Mouse (Mus musculus) hindbrain, embryonic 12.5 days (tissue): ENCODE data around the gene Zfp174. TPM values are rescaled to one million over a fixed set of nuclear protein-coding genes. Genes with fewer than 3 reads are reported as not detected.
A peak's percentile ranks its signal among the peaks of the same experiment; 100 is the strongest.
"Not testable (repeated sequence)": the region's sequence is repeated elsewhere in the genome, so short reads cannot be mapped to it uniquely, and the experiment has no call there.

Experiments
- ATAC-seq: fragments of 200-750 bp; cut with Nextera tagmentation; 2 replicates; pipeline ENCODE4 v1.8.0; 2017; ENCODE audit warnings: moderate TSS enrichment; ENCODE audit not compliant: low FRiP score
- H3K27ac ChIP-seq: fragments of 300-500 bp; sonication (generic); 2 replicates; pipeline ENCODE4 v1.5.1; 2016; ENCODE audit warnings: mild to moderate bottlenecking
- H3K27me3 ChIP-seq: fragments of 300-500 bp; sonication (generic); 2 replicates; pipeline ENCODE4 v1.6.1; 2016; ENCODE audit warnings: mild to moderate bottlenecking
- H3K36me3 ChIP-seq: fragments of 300-500 bp; sonication (generic); 2 replicates; pipeline ENCODE4 v1.6.1; 2016; ENCODE audit warnings: mild to moderate bottlenecking
- H3K4me1 ChIP-seq: fragments of 300-500 bp; sonication (generic); 2 replicates; pipeline ENCODE4 v1.6.1; 2016
- H3K4me2 ChIP-seq: fragments of 300-500 bp; sonication (generic); replicated peaks from 2 replicates; pipeline ENCODE4 v1.6.1; 2016; ENCODE audit warnings: mild to moderate bottlenecking
- H3K4me3 ChIP-seq: fragments of 300-500 bp; sonication (generic); 2 replicates; pipeline ENCODE4 v1.5.1; 2016; ENCODE audit warnings: mild to moderate bottlenecking
- H3K9ac ChIP-seq: fragments of 300-500 bp; sonication (generic); 2 replicates; pipeline ENCODE4 v1.6.1; 2016; ENCODE audit warnings: mild to moderate bottlenecking, moderate library complexity
- H3K9me3 ChIP-seq: fragments of 300-500 bp; sonication (generic); replicated peaks from 2 replicates; pipeline ENCODE4 v1.6.1; 2016; ENCODE audit warnings: mild to moderate bottlenecking
- WGBS: fragments of 180-500 bp; shearing (Covaris S2); methylation state at CpG from one replicate; pipeline ENCODE4 v1.1.7; 2016; 5-methylcytosine and 5-hydroxymethylcytosine counted together
- polyA plus RNA-seq: library from polyadenylated mRNA; unstranded; fragments of >200 nt; fragmentation: Nextera tagmentation; extraction: Ambion mirVana; gene quantifications from 2 replicates; pipeline ENCODE4 v1.2.1, GENCODE M21; 2016

Gene Zfp174
- 2.0 and 2.1 TPM in 2 replicates for polyA plus RNA-seq

DNA sequence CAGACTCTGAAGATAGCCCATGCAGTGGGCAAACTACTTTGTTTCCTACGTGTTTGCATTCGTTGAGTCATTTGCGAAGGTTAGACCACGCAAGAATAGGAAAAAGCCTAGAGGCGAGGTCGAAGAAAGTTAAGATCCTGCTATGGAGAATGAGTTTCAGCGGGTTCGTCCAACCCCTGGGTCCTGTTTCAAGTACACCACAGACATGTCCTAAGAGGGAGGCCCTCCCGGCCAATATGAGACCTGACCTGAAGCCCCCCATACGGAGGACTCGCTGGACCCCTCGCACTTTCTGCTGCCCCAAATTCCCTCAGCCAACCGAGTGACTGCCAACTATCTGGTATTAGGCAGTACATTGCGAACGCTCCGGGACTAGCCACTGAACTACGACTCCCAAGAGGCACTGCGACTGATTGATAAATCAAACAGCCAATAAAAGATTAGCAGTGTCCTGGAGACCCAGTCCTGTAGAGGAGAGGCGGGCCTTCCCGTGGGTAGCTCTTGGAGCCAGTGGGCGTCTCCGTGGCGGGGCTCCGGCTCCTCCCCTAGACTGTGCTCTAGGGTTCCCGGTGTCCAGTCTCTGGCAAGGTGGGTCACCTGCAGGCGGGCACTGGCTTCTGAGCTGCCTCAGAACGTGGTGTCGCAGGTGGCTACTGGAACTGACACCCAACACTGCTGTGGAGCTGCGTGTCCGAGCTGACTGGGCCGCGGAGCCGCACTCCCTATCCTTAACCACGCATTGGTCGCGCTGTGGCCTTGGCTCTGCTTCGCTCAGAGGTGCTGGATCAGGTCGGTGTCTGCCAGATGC, at the start of gene Zfp174:
Zfp174 (plus strand) TSS at position 558 of the 808 bp plus-strand sequence.
- H3K4me3 ChIP-seq = peak within 1 kb of the TSS; percentile 64
- H3K9ac ChIP-seq = peak within 1 kb of the TSS; percentile 68
- H3K4me1 ChIP-seq = peaks cover 3% of the 10 kb centered on the region
- 0 out of 2 replicates have a peak within 1 kb of the TSS, but pooled peaks have one; percentile 23 for H3K27ac ChIP-seq
- ATAC-seq = peak; percentile 100
- 4% methylated on average over 38 of the region's 38 CpGs for WGBS
- peak within 1 kb of the TSS; percentile 60 for H3K4me2 ChIP-seq
- no peaks in the 10 kb centered on the region for H3K27me3 ChIP-seq
- H3K36me3 ChIP-seq = no peaks in the 10 kb centered on the region
- H3K9me3 ChIP-seq = no peaks in the 10 kb centered on the region

DNA sequence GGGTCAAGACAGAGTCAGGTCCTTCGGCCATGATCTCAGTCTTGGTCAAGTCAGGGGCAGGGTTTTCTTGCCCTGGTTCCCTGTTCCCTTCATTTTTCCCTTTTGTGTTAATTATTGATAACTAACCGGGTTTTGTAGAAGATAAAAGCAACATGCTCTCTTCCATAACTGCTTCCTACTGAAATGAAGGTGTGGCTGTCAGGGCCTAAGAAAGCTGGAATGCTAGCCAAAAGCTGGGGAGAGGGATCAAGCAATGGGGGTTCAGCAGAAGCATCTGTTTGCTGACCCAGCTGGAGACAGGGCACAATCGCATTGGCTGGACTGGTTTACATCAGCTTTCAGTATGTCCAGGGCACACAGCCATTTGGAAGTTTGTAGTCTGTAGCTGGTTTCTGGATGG, 38.9 kb upstream of the Zfp174 start:
- no peak overlapping the region for H3K4me3 ChIP-seq
- no peaks in the 10 kb centered on the region for H3K27me3 ChIP-seq
- H3K9ac ChIP-seq = no peak overlapping the region
- WGBS = 91% methylated on average over 3 of the region's 3 CpGs
- no peaks in the 10 kb centered on the region for H3K36me3 ChIP-seq
- ATAC-seq = no peak
- H3K4me1 ChIP-seq = no peaks in the 10 kb centered on the region
- H3K27ac ChIP-seq = no peak overlapping the region
- H3K4me2 ChIP-seq = no peak overlapping the region
- H3K9me3 ChIP-seq = no peaks in the 10 kb centered on the region

DNA sequence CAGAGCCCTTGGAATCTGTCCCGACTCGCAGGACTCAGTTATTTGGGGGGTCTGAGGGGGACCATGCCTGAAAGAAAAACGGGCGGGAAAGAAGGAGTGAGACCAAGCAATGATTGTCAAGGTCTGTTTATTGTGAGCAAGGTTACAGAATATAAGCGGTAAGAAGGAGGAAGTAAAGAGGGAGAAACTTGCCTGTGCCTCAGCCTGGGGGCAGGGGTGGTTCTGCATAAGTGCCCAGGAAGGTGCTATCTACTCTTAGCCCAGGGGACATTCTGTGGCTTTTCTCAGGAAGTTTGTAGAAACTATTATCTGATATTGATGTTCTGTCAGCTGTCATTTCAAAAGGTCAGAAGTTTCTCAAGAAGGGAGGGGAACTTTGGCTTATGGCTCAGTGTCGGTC, 32.4 kb upstream of the Zfp174 start:
- WGBS = 88% methylated on average over 6 of the region's 6 CpGs

DNA sequence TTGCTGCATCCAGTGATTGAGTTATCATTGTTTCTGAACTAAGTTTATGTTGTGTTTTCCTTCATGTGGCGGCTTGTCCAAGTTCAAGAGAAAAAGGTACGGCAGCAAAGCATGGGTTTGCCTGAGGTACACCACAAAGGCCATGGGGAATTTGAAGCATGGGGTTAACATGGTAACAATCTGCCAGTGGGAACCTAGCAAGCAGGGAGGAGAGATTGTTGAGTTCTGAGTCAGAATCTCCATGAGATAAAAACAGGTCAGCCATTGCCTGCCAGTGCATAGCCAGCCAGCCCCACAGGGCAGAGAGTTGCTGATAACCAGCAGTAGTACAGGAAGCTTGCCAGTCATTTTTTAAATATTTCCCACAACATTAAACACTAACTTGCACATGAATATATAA, 26.9 kb upstream of the Zfp174 start:
- 94% methylated on average over 2 of the region's 2 CpGs for WGBS
- no peaks in the 10 kb centered on the region for H3K4me1 ChIP-seq
- no peak for ATAC-seq
- H3K27me3 ChIP-seq = no peaks in the 10 kb centered on the region
- no peaks in the 10 kb centered on the region for H3K9me3 ChIP-seq
- no peak overlapping the region for H3K27ac ChIP-seq
- no peaks in the 10 kb centered on the region for H3K36me3 ChIP-seq
- no peak overlapping the region for H3K4me2 ChIP-seq
- H3K9ac ChIP-seq = no peak overlapping the region
- H3K4me3 ChIP-seq = no peak overlapping the region

More for the DNA sequence above, 32.4 kb upstream of the Zfp174 start:
- H3K27ac ChIP-seq, H3K27me3 ChIP-seq, H3K36me3 ChIP-seq, H3K4me3 ChIP-seq, H3K9me3 ChIP-seq, H3K4me1 ChIP-seq, H3K9ac ChIP-seq, ATAC-seq, H3K4me2 ChIP-seq: not testable (repeated sequence)

DNA sequence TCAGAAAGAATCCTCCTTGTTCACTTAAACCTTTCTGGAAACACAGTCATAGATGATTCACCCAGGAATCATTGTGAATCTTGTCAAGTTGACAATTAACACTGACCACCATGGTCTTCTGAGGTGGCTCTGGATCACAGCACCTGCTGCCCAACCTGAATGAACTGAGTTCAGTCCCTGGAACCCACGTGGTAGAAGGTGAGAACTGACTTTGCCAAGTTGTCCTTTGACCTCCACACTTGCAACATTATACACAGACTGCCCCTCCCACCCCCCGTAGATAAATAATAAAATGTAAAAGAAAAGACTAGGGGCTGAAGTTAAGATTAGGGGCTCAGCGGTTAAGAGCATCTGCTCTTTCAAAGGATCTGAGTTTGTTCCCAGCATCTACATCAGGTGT, 19.0 kb upstream of the Zfp174 start:
- no peaks in the 10 kb centered on the region for H3K4me1 ChIP-seq
- H3K4me3 ChIP-seq = no peak overlapping the region
- H3K27me3 ChIP-seq = no peaks in the 10 kb centered on the region
- no peak for ATAC-seq
- no peak overlapping the region for H3K9ac ChIP-seq
- no peaks in the 10 kb centered on the region for H3K9me3 ChIP-seq
- H3K27ac ChIP-seq = no peak overlapping the region
- no peak overlapping the region for H3K4me2 ChIP-seq
- WGBS = 61% methylated on average over 3 of the region's 3 CpGs
- no peaks in the 10 kb centered on the region for H3K36me3 ChIP-seq

DNA sequence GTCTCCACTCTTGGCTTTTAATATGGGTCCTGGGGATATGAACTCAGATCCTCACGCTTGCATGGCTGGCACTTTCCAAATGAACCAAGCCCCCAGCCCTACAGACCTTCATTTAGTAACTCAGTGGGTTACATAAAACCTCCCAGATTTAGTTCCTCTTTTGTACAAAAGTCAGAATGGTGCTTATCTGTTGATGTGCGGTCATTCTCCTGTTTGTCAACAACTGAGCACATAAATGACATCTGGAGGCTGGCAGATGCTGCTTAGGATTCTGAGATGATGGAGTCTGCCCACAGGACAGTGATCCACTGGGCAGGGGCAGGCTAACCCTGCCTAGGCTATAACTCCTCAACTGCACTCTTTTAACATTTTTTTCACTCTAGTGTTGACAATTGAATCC, 17.3 kb upstream of the Zfp174 start:
- H3K4me2 ChIP-seq = no peak overlapping the region
- no peak overlapping the region for H3K27ac ChIP-seq
- 86% methylated on average over 2 of the region's 2 CpGs for WGBS
- no peak overlapping the region for H3K4me3 ChIP-seq
- H3K27me3 ChIP-seq = no peaks in the 10 kb centered on the region
- no peak overlapping the region for H3K9ac ChIP-seq
- H3K36me3 ChIP-seq = no peaks in the 10 kb centered on the region
- no peaks in the 10 kb centered on the region for H3K4me1 ChIP-seq
- H3K9me3 ChIP-seq = no peaks in the 10 kb centered on the region
- ATAC-seq = no peak

DNA sequence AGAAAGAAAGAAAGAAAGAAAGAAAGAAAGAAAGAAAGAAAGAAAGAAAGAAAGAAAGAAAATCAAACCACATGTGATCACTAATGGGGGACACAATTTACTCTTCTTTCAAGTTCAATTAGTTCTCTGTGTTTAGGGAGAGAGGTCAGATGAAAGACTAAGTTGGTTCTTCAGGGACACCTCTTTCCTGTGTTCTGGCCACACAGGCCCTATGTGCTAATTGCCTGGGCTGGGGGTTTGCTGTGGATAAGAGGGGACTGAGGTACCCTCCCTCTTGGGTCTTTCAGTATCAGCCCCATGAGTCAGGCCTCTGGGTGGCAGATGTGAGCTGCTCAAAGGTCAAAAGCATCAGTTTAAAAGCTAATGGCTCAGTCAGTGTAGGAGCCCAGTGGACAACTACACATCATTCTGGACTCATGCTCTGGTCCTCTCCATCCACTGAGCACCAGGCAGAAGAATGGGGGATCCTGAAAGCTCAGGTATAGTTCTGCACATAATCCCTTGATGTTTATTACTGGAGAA, 16.4 kb upstream of the Zfp174 start, which contains the start of gene Olfr15:
Olfr15 (plus strand) TSS at position 291 of the 522 bp plus-strand sequence.
- Histone ChIP-seq H3K4me2 (no peak within 1 kb of the TSS), H3K4me1 (no peaks in the 10 kb centered on the region), H3K9me3 (no peaks in the 10 kb centered on the region), H3K27ac (no peak within 1 kb of the TSS), H3K4me3 (no peak within 1 kb of the TSS), H3K9ac (no peak within 1 kb of the TSS), H3K36me3 (no peaks in the 10 kb centered on the region), H3K27me3 (no peaks in the 10 kb centered on the region)
- no peak for ATAC-seq

DNA sequence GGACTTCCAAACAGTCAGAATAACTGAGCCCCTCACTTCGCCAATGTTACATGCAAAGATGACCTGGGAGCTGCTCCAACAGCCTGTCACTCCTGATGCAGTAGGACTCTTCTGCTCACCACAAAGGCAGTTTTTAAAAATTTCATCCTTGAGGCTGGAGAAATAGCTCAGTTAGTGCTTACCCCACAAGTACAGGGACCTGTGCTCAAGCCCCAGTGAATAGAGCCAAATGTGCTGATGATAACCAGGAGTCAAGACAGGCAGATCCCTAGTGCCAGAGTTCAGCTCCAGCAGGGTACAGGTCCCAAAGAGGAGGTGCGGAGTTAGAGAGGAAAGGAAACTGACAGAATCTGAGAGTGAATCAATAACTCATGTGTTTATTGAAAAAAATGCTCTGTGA, 11.6 kb upstream of the Zfp174 start:
- no peak for ATAC-seq
- H3K4me3 ChIP-seq = no peak overlapping the region
- no peaks in the 10 kb centered on the region for H3K9me3 ChIP-seq
- no peak overlapping the region for H3K27ac ChIP-seq
- no peaks in the 10 kb centered on the region for H3K27me3 ChIP-seq
- H3K4me2 ChIP-seq = no peak overlapping the region
- no peak overlapping the region for H3K9ac ChIP-seq
- WGBS = 80% methylated on average over 2 of the region's 2 CpGs
- H3K4me1 ChIP-seq = no peaks in the 10 kb centered on the region
- no peaks in the 10 kb centered on the region for H3K36me3 ChIP-seq

DNA sequence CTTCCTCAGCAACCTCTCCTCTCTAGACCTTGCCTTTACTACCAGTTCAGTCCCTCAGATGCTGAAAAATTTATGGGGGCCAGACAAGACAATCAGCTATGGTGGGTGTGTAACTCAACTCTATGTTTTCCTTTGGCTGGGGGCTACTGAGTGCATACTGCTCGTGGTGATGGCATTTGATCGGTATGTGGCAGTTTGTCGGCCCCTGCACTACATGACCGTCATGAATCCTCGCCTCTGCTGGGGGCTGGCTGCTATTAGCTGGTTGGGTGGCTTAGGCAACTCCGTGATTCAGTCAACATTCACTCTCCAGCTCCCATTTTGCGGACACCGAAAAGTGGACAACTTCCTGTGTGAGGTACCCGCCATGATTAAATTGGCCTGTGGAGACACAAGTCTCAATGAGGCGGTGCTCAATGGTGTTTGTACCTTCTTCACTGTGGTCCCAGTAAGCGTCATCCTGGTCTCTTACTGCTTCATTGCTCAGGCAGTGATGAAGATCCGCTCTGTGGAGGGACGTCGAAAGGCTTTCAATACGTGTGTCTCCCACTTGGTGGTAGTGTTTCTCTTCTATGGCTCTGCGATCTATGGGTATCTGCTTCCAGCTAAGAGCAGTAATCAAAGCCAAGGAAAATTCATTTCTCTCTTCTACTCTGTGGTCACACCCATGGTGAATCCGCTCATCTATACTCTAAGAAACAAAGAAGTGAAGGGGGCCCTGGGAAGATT, 7.7 kb upstream of the Zfp174 start:
- no peak for ATAC-seq

DNA sequence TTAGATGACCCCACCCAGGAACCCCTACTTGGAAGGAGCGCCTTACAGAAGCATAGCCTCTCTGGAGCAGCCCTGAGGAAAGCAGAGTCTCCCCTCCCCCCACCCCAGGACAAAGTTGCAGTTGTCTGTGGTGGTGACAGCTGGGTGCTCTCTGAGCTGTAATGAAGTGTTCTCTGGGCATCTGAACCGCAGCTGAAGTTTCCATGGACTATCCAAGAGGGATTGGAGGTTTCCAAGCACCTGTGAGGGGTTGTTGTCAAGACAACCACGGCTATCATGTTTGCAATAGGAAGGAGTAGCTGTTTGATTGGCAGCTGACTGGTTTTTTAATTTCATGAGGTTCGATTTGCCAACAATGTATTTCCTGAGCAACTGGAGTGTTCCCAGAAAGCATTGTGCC, 4.1 kb upstream of the Zfp174 start:
- Histone ChIP-seq H3K36me3 (no peaks in the 10 kb centered on the region), H3K4me3 (no peak overlapping the region), H3K4me1 (peaks cover 3% of the 10 kb centered on the region), H3K4me2 (no peak overlapping the region), H3K27ac (no peak overlapping the region), H3K9me3 (no peaks in the 10 kb centered on the region), H3K9ac (no peak overlapping the region), H3K27me3 (no peaks in the 10 kb centered on the region)
- WGBS = 30% methylated on average over 4 of the region's 4 CpGs
- ATAC-seq = no peak

More for the DNA sequence above, 7.7 kb upstream of the Zfp174 start:
- Histone ChIP-seq H3K36me3 (no peaks in the 10 kb centered on the region), H3K4me2 (no peak overlapping the region), H3K4me3 (no peak overlapping the region), H3K27me3 (no peaks in the 10 kb centered on the region), H3K9me3 (no peaks in the 10 kb centered on the region), H3K9ac (no peak overlapping the region), H3K27ac (no peak overlapping the region), H3K4me1 (no peaks in the 10 kb centered on the region; the same call in 1 of the 2 replicates)
- 65% methylated on average over 17 of the region's 17 CpGs for WGBS

DNA sequence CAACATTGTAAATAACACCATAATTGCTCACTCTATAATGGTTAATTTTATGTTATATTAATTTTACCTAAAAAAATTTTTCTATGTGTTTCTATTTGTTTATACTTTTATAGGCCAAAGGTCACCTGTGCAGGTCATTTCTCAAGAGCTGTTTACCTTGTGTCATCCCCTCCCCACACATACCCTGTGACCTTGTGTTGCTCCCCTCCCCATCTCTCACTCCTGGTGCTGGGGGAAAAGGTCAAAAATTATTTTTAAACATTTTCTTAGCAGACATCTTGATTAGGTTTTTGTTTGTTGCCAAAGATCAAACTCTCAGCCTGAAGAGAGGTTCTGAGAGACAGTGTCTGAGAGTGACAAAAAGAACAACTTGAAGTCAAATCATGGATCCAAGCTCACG, 3.3 kb upstream of the Zfp174 start:
- Histone ChIP-seq H3K9ac (no peak overlapping the region), H3K36me3 (no peaks in the 10 kb centered on the region), H3K9me3 (no peaks in the 10 kb centered on the region), H3K4me1 (peaks cover 3% of the 10 kb centered on the region), H3K27me3 (no peaks in the 10 kb centered on the region), H3K4me3 (no peak overlapping the region), H3K4me2 (no peak overlapping the region), H3K27ac (no peak overlapping the region)
- no peak for ATAC-seq
- WGBS = 84% methylated on average over 1 of the region's 1 CpGs

DNA sequence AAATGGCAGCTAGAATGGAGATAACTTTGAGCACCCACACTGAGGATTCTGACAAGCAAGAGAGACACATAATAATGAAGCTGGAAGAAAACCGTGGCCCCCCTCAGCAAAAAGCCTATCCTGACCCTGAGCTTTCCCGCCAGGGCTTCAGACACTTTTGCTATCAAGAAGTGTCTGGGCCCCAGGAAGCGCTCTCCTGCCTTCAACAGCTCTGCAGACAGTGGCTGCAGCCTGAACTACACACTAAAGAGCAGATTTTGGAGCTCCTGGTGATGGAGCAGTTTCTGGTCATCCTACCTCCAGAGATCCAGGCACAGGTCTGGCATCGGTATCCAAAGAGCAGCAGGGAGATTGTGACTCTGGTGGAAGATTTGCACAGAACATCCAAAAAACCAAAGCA, 803 bp downstream of the Zfp174 start:
- Histone ChIP-seq H3K27me3 (no peaks in the 10 kb centered on the region), H3K27ac (no peak overlapping the region), H3K9me3 (no peaks in the 10 kb centered on the region), H3K4me2 (peak overlapping the region; percentile 60), H3K4me1 (peaks cover 3% of the 10 kb centered on the region), H3K36me3 (no peaks in the 10 kb centered on the region), H3K9ac (peak overlapping the region; percentile 68; the same call in 1 of the 2 replicates), H3K4me3 (peak overlapping the region; percentile 64; the same call in 1 of the 2 replicates)
- WGBS = 73% methylated on average over 4 of the region's 4 CpGs
- ATAC-seq = no peak
